Mouse (Mus musculus) embryonic facial prominence, embryonic 12.5 days (tissue): ENCODE measurements around the gene Ntm. TPM values are rescaled to one million over a fixed set of nuclear protein-coding genes. Genes with fewer than 3 reads are reported as not detected.

Experiments used
- ATAC-seq: fragments of 200-750 bp; cut with Nextera tagmentation; 2 replicates; pipeline ENCODE4 v1.8.0; 2017; ENCODE audit not compliant: insufficient number of reproducible peaks, insufficient read depth, low FRiP score, low TSS enrichment
- H3K27ac ChIP-seq: fragments of 300-500 bp; sonication (generic); 2 replicates; pipeline ENCODE4 v1.5.1; 2016; ENCODE audit warnings: mild to moderate bottlenecking
- H3K27me3 ChIP-seq: fragments of 300-500 bp; sonication (generic); 2 replicates; pipeline ENCODE4 v1.6.1; 2016; ENCODE audit warnings: mild to moderate bottlenecking, moderate library complexity
- H3K36me3 ChIP-seq: fragments of 300-500 bp; sonication (generic); 2 replicates; pipeline ENCODE4 v1.6.1; 2016; ENCODE audit warnings: mild to moderate bottlenecking
- H3K4me1 ChIP-seq: fragments of 300-500 bp; sonication (generic); 2 replicates; pipeline ENCODE4 v1.6.1; 2016
- H3K4me2 ChIP-seq: fragments of 300-500 bp; sonication (generic); replicated peaks from 2 replicates; pipeline ENCODE4 v1.6.1; 2016; ENCODE audit warnings: mild to moderate bottlenecking, moderate library complexity
- H3K4me3 ChIP-seq: fragments of 300-500 bp; sonication (generic); 2 replicates; pipeline ENCODE4 v1.5.1; 2016; ENCODE audit warnings: mild to moderate bottlenecking
- H3K9ac ChIP-seq: fragments of 300-500 bp; sonication (generic); 2 replicates; pipeline ENCODE4 v1.6.1; 2016; ENCODE audit warnings: mild to moderate bottlenecking, moderate library complexity
- H3K9me3 ChIP-seq: fragments of 300-500 bp; sonication (generic); 2 replicates; pipeline ENCODE4 v1.6.1; 2016; ENCODE audit warnings: mild to moderate bottlenecking, moderate library complexity
- WGBS: fragments of 180-500 bp; shearing (Covaris S2); methylation state at CpG from one replicate; pipeline ENCODE4 v1.1.7; 2016; 5-methylcytosine and 5-hydroxymethylcytosine counted together
- polyA plus RNA-seq: library from polyadenylated mRNA; unstranded; fragments of >200 nt; fragmentation: Nextera tagmentation; extraction: Ambion mirVana; gene quantifications from 2 replicates; pipeline ENCODE4 v1.2.1, GENCODE M21; 2016

Ntm gene
- polyA plus RNA-seq, 1 experiment from 2014 or later, result 23.0 TPM

GRCm38 (mm10) chr9:29410728-29411407 lies 552.1 kb downstream of the Ntm start:
- 54% methylated on average over 10 of the region's 10 CpGs for WGBS

GRCm38 (mm10) chr9:29410284-29410683 lies 552.7 kb downstream of the Ntm start:
- 77% methylated on average over 6 of the region's 6 CpGs for WGBS
- no peaks in the 10 kb centered on the region for H3K9me3 ChIP-seq
- no peak for ATAC-seq
- no peak overlapping the region for H3K9ac ChIP-seq
- H3K4me2 ChIP-seq, result peak overlapping the region; percentile 90; the same call in 1 of the 2 replicates
- H3K4me3 ChIP-seq, result no peak overlapping the region
- H3K27me3 ChIP-seq, result peaks cover 24% of the 10 kb centered on the region
- H3K4me1 ChIP-seq, result peaks cover 6% of the 10 kb centered on the region; the same call in 1 of the 2 replicates
- H3K36me3 ChIP-seq, result no peaks in the 10 kb centered on the region
- H3K27ac ChIP-seq, result no peak overlapping the region

More at GRCm38 (mm10) chr9:29410728-29411407, 552.1 kb downstream of the Ntm start:
- Histone ChIP-seq H3K4me2 (peak overlapping the region; percentile 90), H3K4me1 (peaks cover 6% of the 10 kb centered on the region; the same call in 1 of the 2 replicates), H3K27me3 (peaks cover 24% of the 10 kb centered on the region), H3K4me3 (peak overlapping the region; percentile 54), H3K36me3 (no peaks in the 10 kb centered on the region), H3K9ac (peak overlapping the region; percentile 58; the same call in 1 of the 2 replicates), H3K9me3 (no peaks in the 10 kb centered on the region), H3K27ac (no peak overlapping the region)
- ATAC-seq, result no peak

GRCm38 (mm10) chr9:29409216-29409907 lies 553.6 kb downstream of the Ntm start:
- no peak overlapping the region for H3K4me2 ChIP-seq
- H3K27me3 ChIP-seq, result peaks cover 24% of the 10 kb centered on the region

GRCm38 (mm10) chr9:29407954-29408353 lies 555.0 kb downstream of the Ntm start:
- Histone ChIP-seq H3K27me3 (peaks cover 10% of the 10 kb centered on the region; the same call in 1 of the 2 replicates), H3K27ac (no peak overlapping the region), H3K4me2 (no peak overlapping the region), H3K9ac (no peak overlapping the region), H3K4me1 (peaks cover 6% of the 10 kb centered on the region; the same call in 1 of the 2 replicates), H3K9me3 (no peaks in the 10 kb centered on the region), H3K4me3 (no peak overlapping the region), H3K36me3 (no peaks in the 10 kb centered on the region)
- ATAC-seq, result no peak

More at GRCm38 (mm10) chr9:29409216-29409907, 553.6 kb downstream of the Ntm start:
- H3K4me3 ChIP-seq, result no peak overlapping the region
- WGBS, result 57% methylated on average over 8 of the region's 8 CpGs
- ATAC-seq, result no peak
- no peaks in the 10 kb centered on the region for H3K36me3 ChIP-seq
- no peak overlapping the region for H3K9ac ChIP-seq
- H3K4me1 ChIP-seq, result peaks cover 6% of the 10 kb centered on the region; the same call in 1 of the 2 replicates
- H3K27ac ChIP-seq, result no peak overlapping the region
- no peaks in the 10 kb centered on the region for H3K9me3 ChIP-seq

- H3K27me3 ChIP-seq, result peaks cover 8% of the 10 kb centered on the region; the same call in 1 of the 2 replicates
- peaks cover 6% of the 10 kb centered on the region; the same call in 1 of the 2 replicates for H3K4me1 ChIP-seq
- H3K4me3 ChIP-seq, result no peak overlapping the region
- no peaks in the 10 kb centered on the region for H3K9me3 ChIP-seq
- WGBS, result 90% methylated on average over 2 of the region's 2 CpGs
- no peak for ATAC-seq
- H3K36me3 ChIP-seq, result no peaks in the 10 kb centered on the region
- no peak overlapping the region for H3K4me2 ChIP-seq
- no peak overlapping the region for H3K9ac ChIP-seq
- H3K27ac ChIP-seq, result no peak overlapping the region
Observed at GRCm38 (mm10) chr9:29406973-29407372, 556.0 kb downstream of the Ntm start.

- no peak overlapping the region for H3K4me2 ChIP-seq
- ATAC-seq, result no peak
- H3K9me3 ChIP-seq, result no peaks in the 10 kb centered on the region
- H3K4me1 ChIP-seq, result peaks cover 2% of the 10 kb centered on the region; the same call in 1 of the 2 replicates
- WGBS, result 95% methylated on average over 1 of the region's 1 CpGs
- no peak overlapping the region for H3K27ac ChIP-seq
- H3K27me3 ChIP-seq, result peaks cover 8% of the 10 kb centered on the region; the same call in 1 of the 2 replicates
- no peak overlapping the region for H3K9ac ChIP-seq
- H3K4me3 ChIP-seq, result no peak overlapping the region
- no peaks in the 10 kb centered on the region for H3K36me3 ChIP-seq
Observed at GRCm38 (mm10) chr9:29406046-29406445, 556.9 kb downstream of the Ntm start.

GRCm38 (mm10) chr9:29400151-29400550 lies 562.8 kb downstream of the Ntm start:
- 55% methylated on average over 8 of the region's 8 CpGs for WGBS
- no peak for ATAC-seq

GRCm38 (mm10) chr9:29396101-29396500 lies 566.8 kb downstream of the Ntm start:
- H3K4me2 ChIP-seq, result no peak overlapping the region
- no peak overlapping the region for H3K4me3 ChIP-seq
- ATAC-seq, result no peak
- no peaks in the 10 kb centered on the region for H3K36me3 ChIP-seq
- H3K27me3 ChIP-seq, result no peaks in the 10 kb centered on the region
- no peaks in the 10 kb centered on the region for H3K9me3 ChIP-seq
- H3K4me1 ChIP-seq, result no peaks in the 10 kb centered on the region
- no peak overlapping the region for H3K27ac ChIP-seq
- H3K9ac ChIP-seq, result no peak overlapping the region
- 89% methylated on average over 5 of the region's 5 CpGs for WGBS

More at GRCm38 (mm10) chr9:29400151-29400550, 562.8 kb downstream of the Ntm start:
- no peaks in the 10 kb centered on the region for H3K9me3 ChIP-seq
- H3K27ac ChIP-seq, result no peak overlapping the region
- H3K4me2 ChIP-seq, result no peak overlapping the region
- H3K36me3 ChIP-seq, result no peaks in the 10 kb centered on the region
- H3K9ac ChIP-seq, result no peak overlapping the region
- H3K4me3 ChIP-seq, result no peak overlapping the region
- no peaks in the 10 kb centered on the region for H3K27me3 ChIP-seq
- no peaks in the 10 kb centered on the region for H3K4me1 ChIP-seq

- H3K4me1 ChIP-seq, result no peaks in the 10 kb centered on the region
- no peak overlapping the region for H3K4me2 ChIP-seq
- ATAC-seq, result no peak
- no peaks in the 10 kb centered on the region for H3K9me3 ChIP-seq
- H3K4me3 ChIP-seq, result no peak overlapping the region
- H3K36me3 ChIP-seq, result no peaks in the 10 kb centered on the region
- 88% methylated on average over 4 of the region's 4 CpGs for WGBS
- H3K9ac ChIP-seq, result no peak overlapping the region
- H3K27me3 ChIP-seq, result no peaks in the 10 kb centered on the region
- H3K27ac ChIP-seq, result no peak overlapping the region
Observed at GRCm38 (mm10) chr9:29393136-29393535, 569.8 kb downstream of the Ntm start.

GRCm38 (mm10) chr9:29390796-29391517 lies 572.0 kb downstream of the Ntm start:
- Histone ChIP-seq H3K27ac (no peak overlapping the region), H3K4me1 (no peaks in the 10 kb centered on the region), H3K9ac (no peak overlapping the region), H3K9me3 (no peaks in the 10 kb centered on the region), H3K4me2 (no peak overlapping the region), H3K4me3 (no peak overlapping the region), H3K36me3 (no peaks in the 10 kb centered on the region), H3K27me3 (no peaks in the 10 kb centered on the region)
- ATAC-seq, result no peak
- WGBS, result 75% methylated on average over 11 of the region's 11 CpGs

GRCm38 (mm10) chr9:29389224-29389623 lies 573.7 kb downstream of the Ntm start:
- Histone ChIP-seq H3K4me3 (no peak overlapping the region), H3K4me1 (no peaks in the 10 kb centered on the region), H3K27me3 (no peaks in the 10 kb centered on the region), H3K27ac (no peak overlapping the region), H3K9ac (no peak overlapping the region), H3K4me2 (no peak overlapping the region), H3K9me3 (no peaks in the 10 kb centered on the region), H3K36me3 (no peaks in the 10 kb centered on the region)
- ATAC-seq, result no peak
- WGBS, result 81% methylated on average over 7 of the region's 7 CpGs
